Mouse (Mus musculus) heart, adult 8-10 months (tissue): Measurements from ENCODE around the gene Bpifb4. TPM values are rescaled to one million over a fixed set of nuclear protein-coding genes. Genes with fewer than 3 reads are reported as not detected.

Experiments
- DNase-seq: peaks from one replicate; pipeline ENCODE4 v3.0.0; 2022; ENCODE audit warnings: low spot score
- total RNA-seq, 4 experiments: library from RNA; stranded (reverse); gene quantifications; 2 replicates each; pipeline ENCODE4 v1.2.4; 2022

The Bpifb4 gene
- total RNA-seq, 4 experiments from 2014 or later: not detected

DNA sequence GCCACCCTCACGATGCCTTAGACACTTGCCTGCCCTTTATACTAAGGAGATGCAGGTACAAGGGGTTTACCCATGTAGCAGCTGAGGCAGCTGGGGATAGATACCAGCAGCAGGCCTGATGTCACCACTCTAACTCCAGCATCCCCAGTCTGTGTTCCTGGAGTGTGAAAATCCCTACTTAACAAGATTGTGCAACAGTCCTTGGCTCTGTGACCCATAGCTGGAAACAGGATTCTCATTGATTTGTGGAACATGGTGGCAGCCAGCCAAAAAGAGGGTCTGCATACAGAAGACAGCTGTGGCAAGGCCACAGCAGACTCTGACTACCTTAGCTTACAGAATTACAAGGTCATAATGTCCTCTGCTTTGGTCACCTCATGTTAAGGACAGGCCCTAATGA, 67.1 kb downstream of the Bpifb4 start:
- DNase-seq: no peak

DNA sequence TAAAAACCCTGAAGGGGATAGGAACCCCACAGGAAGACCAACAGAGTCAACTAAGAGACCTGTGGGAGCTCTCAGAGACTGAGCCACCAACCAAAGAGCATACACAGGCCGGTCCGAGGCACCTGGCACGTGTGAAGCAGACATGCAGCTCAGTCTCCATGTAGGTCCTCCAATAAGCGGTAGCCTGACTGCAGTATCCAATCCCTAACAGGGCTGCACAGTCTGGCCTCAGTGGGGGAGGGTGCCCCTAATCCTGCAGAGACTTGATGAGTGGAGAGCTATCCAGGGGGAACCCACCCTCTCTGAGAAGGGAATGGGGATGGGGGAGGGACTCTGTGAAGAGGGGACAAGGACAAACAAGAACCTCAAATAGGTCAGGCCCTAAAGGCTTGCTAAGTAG, 67.7 kb downstream of the Bpifb4 start:
- no peak for DNase-seq

DNA sequence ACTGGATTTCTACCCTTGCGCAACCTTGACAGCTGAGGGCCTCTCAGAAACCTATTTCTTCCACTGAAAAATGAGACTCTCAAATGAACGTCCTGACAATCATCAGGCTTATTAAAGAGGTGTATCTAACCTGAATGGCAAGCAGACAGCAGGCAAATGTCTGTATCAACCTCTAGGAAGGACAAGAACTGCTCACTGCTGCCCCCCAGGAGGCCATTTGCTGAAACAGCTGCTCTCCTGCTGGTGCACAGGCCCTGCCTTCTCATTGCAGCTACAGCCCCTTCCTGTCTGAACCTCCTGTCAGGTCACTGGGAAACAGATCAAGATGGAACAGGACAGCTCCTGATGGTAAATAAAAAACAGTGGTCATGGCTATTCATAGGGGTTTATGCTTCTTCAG, 68.3 kb downstream of the Bpifb4 start:
- no peak for DNase-seq

DNA sequence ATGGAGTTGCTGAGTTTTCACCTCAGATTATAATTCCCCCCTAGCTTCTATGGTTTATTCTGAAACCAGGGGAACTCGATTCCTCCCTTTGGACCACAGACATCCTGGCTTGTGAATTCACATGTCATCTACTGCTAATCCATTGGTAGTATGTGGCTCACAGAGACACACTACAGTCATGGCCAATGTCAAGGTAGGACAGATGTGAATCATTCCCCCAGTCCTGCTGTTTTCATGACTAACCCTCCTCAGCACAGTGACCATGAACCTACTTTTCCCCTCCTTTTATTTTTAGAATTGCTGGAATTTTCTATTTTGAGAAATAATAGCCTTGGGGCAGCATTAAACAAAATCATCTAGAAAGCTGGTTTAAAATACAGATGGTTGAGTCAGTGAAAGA, 69.4 kb downstream of the Bpifb4 start:
- no peak for DNase-seq

DNA sequence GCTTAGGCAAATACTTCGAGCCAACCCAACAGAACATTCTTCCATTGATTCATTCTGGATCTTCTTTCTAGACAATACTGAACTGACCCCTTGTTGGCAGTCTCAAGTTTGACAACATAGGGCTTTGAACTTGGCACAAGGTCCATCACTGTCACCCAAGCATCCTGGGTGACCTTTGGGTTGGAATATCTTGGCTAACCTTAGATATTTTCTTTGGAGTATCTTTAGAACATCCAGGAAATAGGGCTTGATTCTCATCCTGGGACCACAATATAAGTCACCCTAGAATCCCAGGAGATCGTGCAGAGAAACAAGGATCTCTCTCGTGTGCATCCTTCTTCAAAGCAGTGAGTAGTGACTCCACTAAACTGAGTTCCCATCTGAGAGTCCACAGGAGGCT, 70.0 kb downstream of the Bpifb4 start, which contains the start of gene Bpifa2:
Gene Bpifa2 (plus strand): TSS at position 301 of the 400 bp plus-strand sequence.
- DNase-seq: no peak

Other genes with a start within 250 kb of the Bpifb4 start
- not detected for gene Dnmt3c, start 241.6 kb upstream of the Bpifb4 start, total RNA-seq
- gene Mapre1, start 196.9 kb upstream of the Bpifb4 start, total RNA-seq: 10 to 100 TPM; 49.5 to 57.0 (median 50.8) TPM
- gene Efcab8, start 158.3 kb upstream of the Bpifb4 start, total RNA-seq: not detected
- gene Sun5, start 67.1 kb upstream of the Bpifb4 start, total RNA-seq: not detected
- not detected for gene Bpifb2, start 63.2 kb upstream of the Bpifb4 start, total RNA-seq
- not detected for gene Bpifb6, start 37.8 kb upstream of the Bpifb4 start, total RNA-seq
- not detected for gene Bpifb3, start 20.0 kb upstream of the Bpifb4 start, total RNA-seq
- gene Bpifa6, start 36.7 kb downstream of the Bpifb4 start, total RNA-seq: not detected
- not detected for gene Bpifa2, start 70.1 kb downstream of the Bpifb4 start, total RNA-seq
- gene Bpifa3, start 192.1 kb downstream of the Bpifb4 start, total RNA-seq: not detected
- gene Bpifa1, start 204.7 kb downstream of the Bpifb4 start, total RNA-seq: 10 to 100 TPM in 1 of 4 experiments, not detected in 3; 56.2 TPM
- not detected for gene Bpifa5, start 224.4 kb downstream of the Bpifb4 start, total RNA-seq